9 mouse cellular contexts compared by ENCODE assay signal in the genomic region with DNA sequence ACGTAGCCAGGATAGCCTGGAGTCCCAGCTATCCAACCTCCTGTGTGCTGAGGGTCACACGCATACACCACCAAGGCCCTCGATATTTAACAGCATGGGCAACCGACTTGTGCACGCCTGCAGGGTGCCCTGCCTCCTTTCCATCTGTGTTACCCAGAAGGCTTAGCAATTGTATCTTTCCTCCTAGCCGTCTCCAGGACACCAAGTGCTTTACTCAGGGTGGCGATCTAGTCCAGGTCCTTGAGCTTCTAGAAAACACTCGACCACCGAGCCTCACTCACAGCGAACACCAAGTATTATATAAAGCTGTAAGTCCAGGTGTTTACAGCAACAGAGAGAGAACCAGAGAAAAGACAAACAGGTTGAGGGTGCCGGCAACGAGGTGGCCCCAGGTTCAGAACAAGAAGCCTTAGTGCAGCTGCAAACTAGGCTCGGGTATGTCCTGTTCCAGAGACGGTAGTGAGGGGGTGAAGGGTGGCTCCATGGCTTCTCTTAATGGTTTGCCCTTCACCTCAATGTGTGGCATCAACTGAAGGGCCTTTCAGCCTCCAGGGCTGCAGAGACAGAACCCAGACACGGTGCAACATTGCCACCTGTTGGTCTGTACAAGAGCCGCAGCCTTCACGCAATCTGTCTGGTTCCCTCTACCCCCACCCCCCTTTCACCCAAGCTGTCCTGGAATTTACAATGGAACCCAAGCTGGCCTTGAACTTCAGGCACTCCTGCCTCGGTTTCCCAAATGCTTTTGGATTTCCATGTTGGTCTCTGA. TPM values are rescaled to one million over a fixed set of nuclear protein-coding genes. Genes with fewer than 3 reads are reported as not detected.
A peak's percentile ranks its signal among the peaks of the same experiment; 100 is the strongest.
DNase-seq lines count a peak whose midpoint lies in the region; ATAC-seq and TF ChIP-seq lines count a peak whose summit lies in the region.
"Had no signal": no experiment of that assay in that cellular context is flagged by ENCODE, and none has a peak within 500 bp of the region (broad histone marks: within the 10 kb centered on the region; RNA-seq: fewer than 3 reads in every experiment).

No protein-coding gene starts in this region.

- H3K9me3 ChIP-seq in CH12.LX (replicated peaks; ENCODE audit: low read length) = no peaks in the 10 kb centered on the region
- H3K9me3 ChIP-seq in embryonic facial prominence, embryonic 14.5 days (ENCODE audit: control insufficient read depth, low read length) = no peaks in the 10 kb centered on the region
- H3K9me3 ChIP-seq in heart, postnatal 0 days (replicated peaks; ENCODE audit: control insufficient read depth, low read length) = no peaks in the 10 kb centered on the region
- no peaks in the 10 kb centered on the region for H3K9me3 ChIP-seq in lung, embryonic 15.5 days
- H3K9me3 ChIP-seq: limb, embryonic 12.5 days had no signal

- in situ Hi-C loops in CH12.LX (cut with MboI; ENCODE audit: low pct_ligation_motif_present, low pct_unique_long_range_greater_than_20kb, low sequenced_read_pairs) = loop anchor here (10.0 kb wide), 1 partner anchor 466 kb away; a partner anchor contains a TSS

- TF ChIP-seq POLR2A in CH12.LX (IDR thresholded peaks at IDR 0.05; ENCODE audit: low read depth, low read length) = no peak

- H3K4me2 ChIP-seq in CH12.LX (ENCODE audit: insufficient read depth, low read depth, poor library complexity, severe bottlenecking) = no peak overlapping the region
- H3K4me2 ChIP-seq in embryonic facial prominence, embryonic 14.5 days (ENCODE audit: low read depth, low read length) = no peak overlapping the region
- H3K4me2 ChIP-seq in heart, postnatal 0 days (ENCODE audit: low read depth, low read length) = no peak overlapping the region
- H3K4me2 ChIP-seq in lung, embryonic 15.5 days = no peak overlapping the region
- H3K4me2 ChIP-seq: limb, embryonic 12.5 days had no signal

- peaks cover 9% of the 10 kb centered on the region for H3K27me3 ChIP-seq in CH12.LX (replicated peaks)
- H3K27me3 ChIP-seq in embryonic facial prominence, embryonic 14.5 days (replicated peaks; ENCODE audit: control insufficient read depth, insufficient read depth, low read length) = no peaks in the 10 kb centered on the region
- H3K27me3 ChIP-seq in heart, postnatal 0 days (ENCODE audit: control insufficient read depth, insufficient read depth, low read length) = no peaks in the 10 kb centered on the region
- H3K27me3 ChIP-seq in lung, embryonic 15.5 days = no peaks in the 10 kb centered on the region
- H3K27me3 ChIP-seq: limb, embryonic 12.5 days had no signal

- TF ChIP-seq RAD21 in CH12.LX (IDR thresholded peaks at IDR 0.05; ENCODE audit: low read depth, low read length) = peak; percentile 97

- H3K79me2 ChIP-seq in CH12.LX (replicated peaks; ENCODE audit: control insufficient read depth, extremely low read depth, insufficient read depth, poor library complexity, severe bottlenecking) = no peaks in the 10 kb centered on the region

- H3K9ac ChIP-seq in CH12.LX (ENCODE audit: insufficient read depth, low read depth) = no peak overlapping the region
- no peak overlapping the region for H3K9ac ChIP-seq in embryonic facial prominence, embryonic 14.5 days (ENCODE audit: low read depth, low read length)
- no peak overlapping the region for H3K9ac ChIP-seq in heart, postnatal 0 days (replicated peaks; ENCODE audit: low read depth, low read length)
- no peak overlapping the region for H3K9ac ChIP-seq in lung, embryonic 15.5 days
- H3K9ac ChIP-seq: limb, embryonic 12.5 days had no signal

- H3K36me3 ChIP-seq in CH12.LX (replicated peaks in 1 of 2; ENCODE audit: control insufficient read depth in 1 of 2, insufficient read depth in 1 of 2, low read length in 1 of 2) = no peaks in the 10 kb centered on the region
- H3K36me3 ChIP-seq in embryonic facial prominence, embryonic 14.5 days (ENCODE audit: control insufficient read depth, insufficient read depth, low read length) = no peaks in the 10 kb centered on the region
- no peaks in the 10 kb centered on the region for H3K36me3 ChIP-seq in heart, postnatal 0 days (replicated peaks; ENCODE audit: control insufficient read depth, insufficient read depth, low read length)
- no peaks in the 10 kb centered on the region for H3K36me3 ChIP-seq in lung, embryonic 15.5 days
- H3K36me3 ChIP-seq: limb, embryonic 12.5 days had no signal

- DNase-seq in CH12.LX (ENCODE audit: extremely low read depth) = peak; percentile 76
- peak; percentile 69 to 76 for DNase-seq in adrenal gland, postnatal 36 days
- DNase-seq in embryonic facial prominence, embryonic 14.5 days (ENCODE audit: low spot score) = peak; percentile 72
- peak; percentile 80 for DNase-seq in heart, postnatal 0 days (ENCODE audit: low spot score)
- peak; percentile 73 to 79 for DNase-seq in layer of hippocampus, adult 2 months (ENCODE audit: low spot score in 2 of 2)
- peak; percentile 70 for DNase-seq in ovary, postnatal 36 days (ENCODE audit: low spot score)
- DNase-seq in urinary bladder, postnatal 25 days (ENCODE audit: low spot score) = peak; percentile 56

- H3K27ac ChIP-seq in CH12.LX (ENCODE audit: insufficient read depth, low read depth) = no peak overlapping the region
- no peak overlapping the region for H3K27ac ChIP-seq in embryonic facial prominence, embryonic 14.5 days (replicated peaks; ENCODE audit: low read depth, low read length)
- H3K27ac ChIP-seq in heart, postnatal 0 days (ENCODE audit: low read depth) = no peak overlapping the region
- H3K27ac ChIP-seq in layer of hippocampus, adult 2 months = peak overlapping the region; percentile 64
- no peak overlapping the region for H3K27ac ChIP-seq in lung, embryonic 15.5 days
- H3K27ac ChIP-seq: limb, embryonic 12.5 days had no signal

- no peak for TF ChIP-seq EP300 in CH12.LX (IDR thresholded peaks at IDR 0.05; ENCODE audit: low read length)
- no peak for TF ChIP-seq EP300 in heart, postnatal 0 days (IDR thresholded peaks at IDR 0.05; ENCODE audit: low read depth)

- dilution Hi-C loops in CH12.LX (cut with MboI; ENCODE audit: extremely low pct_ligation_motif_present, extremely low pct_unique_long_range_greater_than_20kb, low sequenced_read_pairs) = no loop called here

- WGBS in embryonic facial prominence, embryonic 14.5 days = 47% methylated on average over 18 of the region's 18 CpGs
- WGBS in heart, postnatal 0 days = 37% methylated on average over 18 of the region's 18 CpGs
- 33% methylated on average over 18 of the region's 18 CpGs for WGBS in lung, embryonic 15.5 days

- H3K4me1 ChIP-seq in CH12.LX (ENCODE audit: control insufficient read depth in 1 of 2, insufficient read depth in 2 of 2) = peaks cover 28 to 54% of the 10 kb centered on the region in 2 experiments
- 0 out of 2 replicates have a peak, but pooled peaks cover 3% of the 10 kb centered on the region for H3K4me1 ChIP-seq in embryonic facial prominence, embryonic 14.5 days (ENCODE audit: control insufficient read depth, insufficient read depth, low read length)
- no peaks in the 10 kb centered on the region for H3K4me1 ChIP-seq in heart, postnatal 0 days (ENCODE audit: control insufficient read depth, insufficient read depth)
- H3K4me1 ChIP-seq in lung, embryonic 15.5 days = peaks cover 7% of the 10 kb centered on the region; the same call in 1 of the 2 replicates

- H3K4me3 ChIP-seq in CH12.LX (replicated peaks in 1 of 3; ENCODE audit: low read depth in 2 of 3, low read length in 2 of 3, poor library complexity in 1 of 3) = no peak overlapping the region
- H3K4me3 ChIP-seq in embryonic facial prominence, embryonic 14.5 days (ENCODE audit: low read depth, low read length) = no peak overlapping the region
- no peak overlapping the region for H3K4me3 ChIP-seq in heart, postnatal 0 days (ENCODE audit: low read depth, low read length)
- no peak overlapping the region for H3K4me3 ChIP-seq in layer of hippocampus, adult 2 months
- no peak overlapping the region for H3K4me3 ChIP-seq in lung, embryonic 15.5 days
- H3K4me3 ChIP-seq: limb, embryonic 12.5 days had no signal

- peak; percentile 74; the same call in 1 of the 2 replicates for ATAC-seq in embryonic facial prominence, embryonic 14.5 days (ENCODE audit: low read depth)
- ATAC-seq in heart, postnatal 0 days (ENCODE audit: insufficient read depth, low read depth) = peak; percentile 80
- ATAC-seq in lung, embryonic 15.5 days (ENCODE audit: borderline replicate concordance, extremely low read depth, low FRiP score, low TSS enrichment) = 0 out of 2 replicates have a peak, but pooled peaks have one; percentile 29

- peak; percentile 71 to 95 for TF ChIP-seq CTCF in CH12.LX (conservative IDR thresholded peaks at IDR 0.05 in 1 of 2, IDR thresholded peaks at IDR 0.05 in 1 of 2; ENCODE audit: low read depth in 2 of 2, low read length in 2 of 2)
- peak; percentile 90 for TF ChIP-seq CTCF in heart, postnatal 0 days (IDR thresholded peaks at IDR 0.05; ENCODE audit: low read depth)
- peak; percentile 90 for TF ChIP-seq CTCF in layer of hippocampus, adult 2 months (conservative IDR thresholded peaks at IDR 0.05)

RNA-seq across cellular contexts. Expression of a gene that starts 11.6 kb away (rescaled TPM):
- 0.21 and 0.30 TPM in 2 replicates for total RNA-seq in CH12.LX (2012; rRNA removed)
- total RNA-seq in CH12.LX (2014; rRNA removed) = 0.15 TPM in 1 of 2 replicates, not detected in the other
- polyA plus RNA-seq in CH12.LX (2012; ENCODE audit: insufficient read length, low read depth) = 0.14 TPM in 1 of 2 replicates, not detected in the other
- under 1 TPM; 0.26 to 0.40 TPM for total RNA-seq in adrenal gland, postnatal 36 days (2021)
- 4.8 and 6.8 TPM in 2 replicates for polyA plus RNA-seq in embryonic facial prominence, embryonic 14.5 days (2014; fragmentation: Nextera tagmentation; extraction: Ambion mirVana)
- total RNA-seq in heart, postnatal 0 days (2014; rRNA removed; ENCODE audit: low replicate concordance) = 0.42 and 2.3 TPM in 2 replicates
- 0.88 and 1.1 TPM in 2 replicates for polyA plus RNA-seq in heart, postnatal 0 days (2015; fragmentation: Nextera tagmentation; extraction: Ambion mirVana)
- total RNA-seq in layer of hippocampus, adult 2 months (2021) = not detected
- polyA plus RNA-seq in lung, embryonic 15.5 days (2015; fragmentation: Nextera tagmentation; extraction: Ambion mirVana) = 0.64 and 1.0 TPM in 2 replicates

RNA-seq across cellular contexts. Expression of a gene that starts 19.3 kb away (rescaled TPM):
- total RNA-seq in CH12.LX (2012; rRNA removed) (15.7 and 19.0 TPM in 2 replicates), CH12.LX (2014; rRNA removed) (18.6 and 26.4 TPM in 2 replicates)
- 18.3 and 20.5 TPM in 2 replicates for polyA plus RNA-seq in CH12.LX (2012; ENCODE audit: insufficient read length, low read depth)
- total RNA-seq in adrenal gland, postnatal 36 days (2021) = 1 to 10 TPM in 1 of 2 experiments, under 1 TPM in 1; 0.89 to 1.1 TPM
- 3.8 and 4.5 TPM in 2 replicates for polyA plus RNA-seq in embryonic facial prominence, embryonic 14.5 days (2014; fragmentation: Nextera tagmentation; extraction: Ambion mirVana)
- 0.50 and 5.4 TPM in 2 replicates for total RNA-seq in heart, postnatal 0 days (2014; rRNA removed; ENCODE audit: low replicate concordance)
- 0.89 and 0.94 TPM in 2 replicates for polyA plus RNA-seq in heart, postnatal 0 days (2015; fragmentation: Nextera tagmentation; extraction: Ambion mirVana)
- total RNA-seq in layer of hippocampus, adult 2 months (2021) = 1 to 10 TPM; 1.0 to 2.0 TPM
- polyA plus RNA-seq in lung, embryonic 15.5 days (2015; fragmentation: Nextera tagmentation; extraction: Ambion mirVana) = 7.7 and 10.1 TPM in 2 replicates

RNA-seq across cellular contexts. Expression of a gene that starts 23.3 kb away (rescaled TPM):
- not detected in 2 replicates for total RNA-seq in CH12.LX (2012; rRNA removed)
- not detected in 2 replicates for total RNA-seq in CH12.LX (2014; rRNA removed)
- not detected in 2 replicates for polyA plus RNA-seq in CH12.LX (2012; ENCODE audit: insufficient read length, low read depth)
- not detected for total RNA-seq in adrenal gland, postnatal 36 days (2021)
- polyA plus RNA-seq in embryonic facial prominence, embryonic 14.5 days (2014; fragmentation: Nextera tagmentation; extraction: Ambion mirVana) = not detected in 2 replicates
- total RNA-seq in heart, postnatal 0 days (2014; rRNA removed; ENCODE audit: low replicate concordance) = not detected in 2 replicates
- 0.33 TPM in 1 of 2 replicates, not detected in the other for polyA plus RNA-seq in heart, postnatal 0 days (2015; fragmentation: Nextera tagmentation; extraction: Ambion mirVana)
- not detected for total RNA-seq in layer of hippocampus, adult 2 months (2021)
- not detected in 2 replicates for polyA plus RNA-seq in lung, embryonic 15.5 days (2015; fragmentation: Nextera tagmentation; extraction: Ambion mirVana)
- polyA plus RNA-seq: limb, embryonic 12.5 days had no signal

RNA-seq across cellular contexts. Expression of a gene that starts 27.2 kb away (rescaled TPM):
- total RNA-seq in CH12.LX (2012; rRNA removed) = 14.4 and 16.3 TPM in 2 replicates
- 2.4 and 2.6 TPM in 2 replicates for total RNA-seq in CH12.LX (2014; rRNA removed)
- 3.3 and 3.6 TPM in 2 replicates for polyA plus RNA-seq in CH12.LX (2012; ENCODE audit: insufficient read length, low read depth)
- total RNA-seq in adrenal gland, postnatal 36 days (2021) = 1 to 10 TPM in 1 of 2 experiments, under 1 TPM in 1; 0.70 to 1.3 TPM
- polyA plus RNA-seq in embryonic facial prominence, embryonic 14.5 days (2014; fragmentation: Nextera tagmentation; extraction: Ambion mirVana) = 0.32 and 0.34 TPM in 2 replicates
- 0.19 and 1.3 TPM in 2 replicates for total RNA-seq in heart, postnatal 0 days (2014; rRNA removed; ENCODE audit: low replicate concordance)
- 0.10 and 0.18 TPM in 2 replicates for polyA plus RNA-seq in heart, postnatal 0 days (2015; fragmentation: Nextera tagmentation; extraction: Ambion mirVana)
- under 1 TPM; 0.64 to 0.72 TPM for total RNA-seq in layer of hippocampus, adult 2 months (2021)
- 0.24 and 0.47 TPM in 2 replicates for polyA plus RNA-seq in lung, embryonic 15.5 days (2015; fragmentation: Nextera tagmentation; extraction: Ambion mirVana)
- polyA plus RNA-seq: limb, embryonic 12.5 days had no signal

Comparison
In these comparisons a context has a peak if more than half of its experiments do, and no peak if none do; other contexts are left out.
1. ATAC-seq: peak in every context shown above with its lines; median percentile 80 in heart, postnatal 0 days; 74 in embryonic facial prominence, embryonic 14.5 days; 29 in lung, embryonic 15.5 days.